Mouse (Mus musculus): ENCODE data around the gene Snx4.

DNA sequence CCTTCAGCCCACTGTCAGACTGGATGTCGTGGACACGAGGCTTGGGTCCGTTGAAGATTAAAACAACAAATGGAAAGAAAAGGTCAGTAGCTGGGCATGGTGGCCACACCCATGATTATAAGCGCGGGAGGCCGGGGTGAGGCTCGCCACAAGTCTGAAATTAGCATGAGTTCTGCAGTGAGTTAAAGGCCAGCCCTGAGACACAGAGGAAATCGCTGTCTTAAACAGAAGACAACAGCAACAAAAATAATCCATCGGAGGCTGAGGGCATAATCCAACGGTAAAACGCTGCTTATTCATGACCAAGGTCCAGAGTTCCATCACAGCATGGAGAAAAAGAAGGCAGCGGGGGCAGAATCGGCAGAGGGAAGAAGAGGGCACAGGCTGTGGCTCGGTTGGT, 81.8 kb downstream of the Snx4 start:
- TF ChIP-seq FLI1 (IDR thresholded peaks at IDR 0.05; ENCODE audit: low read length) (no peak), GATA1 (IDR thresholded peaks at IDR 0.05; ENCODE audit: borderline replicate concordance, low read length) (no peak)
